Mouse (Mus musculus): Measurements from ENCODE around the gene Trak1. TPM values are rescaled to one million over a fixed set of nuclear protein-coding genes. Genes with fewer than 3 reads are reported as not detected.
A peak's percentile ranks its signal among the peaks of the same experiment; 100 is the strongest.
"Not testable (repeated sequence)": the region's sequence is repeated elsewhere in the genome, so short reads cannot be mapped to it uniquely, and the experiment has no call there.

Trak1 gene
- polyA plus RNA-seq, 1 experiment = 103 TPM

GRCm38 (mm10) chr9:121314541-121315152 lies 17.3 kb downstream of the Trak1 start:
- 38% methylated on average over 14 of the region's 14 CpGs for WGBS
- TF ChIP-seq POLR2A (IDR thresholded peaks at IDR 0.05; ENCODE audit: borderline replicate concordance, insufficient read depth, low read length) (no peak), CTCF (IDR thresholded peaks at IDR 0.05; ENCODE audit: borderline replicate concordance, insufficient read depth, low read depth, low read length) (no peak)
- H3K27ac ChIP-seq (ENCODE audit: insufficient read depth, low read length) = peak overlapping the region; percentile 59; the same call in 1 of the 2 replicates
- no peaks in the 10 kb centered on the region for H3K27me3 ChIP-seq (ENCODE audit: control insufficient read depth, insufficient read depth, low read length)
- no peak for DNase-seq
- peak overlapping the region; percentile 3 for H3K4me3 ChIP-seq (replicated peaks; ENCODE audit: insufficient read depth, low read depth, low read length)
- peaks cover 66% of the 10 kb centered on the region for H3K4me1 ChIP-seq (ENCODE audit: control insufficient read depth, insufficient read depth, low read length)

GRCm38 (mm10) chr9:121315901-121316595 lies 18.7 kb downstream of the Trak1 start:
- WGBS = 17% methylated on average over 4 of the region's 4 CpGs
- no peaks in the 10 kb centered on the region for H3K27me3 ChIP-seq (ENCODE audit: control insufficient read depth, insufficient read depth, low read length)
- H3K27ac ChIP-seq (ENCODE audit: insufficient read depth, low read length) = peak overlapping the region; percentile 60
- no peak for DNase-seq
- no peak overlapping the region for H3K4me3 ChIP-seq (replicated peaks; ENCODE audit: insufficient read depth, low read depth, low read length)
- TF ChIP-seq POLR2A (IDR thresholded peaks at IDR 0.05; ENCODE audit: borderline replicate concordance, insufficient read depth, low read length) (no peak), CTCF (IDR thresholded peaks at IDR 0.05; ENCODE audit: borderline replicate concordance, insufficient read depth, low read depth, low read length) (no peak)
- H3K4me1 ChIP-seq (ENCODE audit: control insufficient read depth, insufficient read depth, low read length) = peaks cover 63% of the 10 kb centered on the region

- H3K27ac ChIP-seq (ENCODE audit: insufficient read depth, low read length) = peak overlapping the region; percentile 60
- TF ChIP-seq POLR2A (IDR thresholded peaks at IDR 0.05; ENCODE audit: borderline replicate concordance, insufficient read depth, low read length) (no peak), CTCF (IDR thresholded peaks at IDR 0.05; ENCODE audit: borderline replicate concordance, insufficient read depth, low read depth, low read length) (peak; percentile 8; the same call in 1 of the 2 replicates)
- H3K27me3 ChIP-seq (ENCODE audit: control insufficient read depth, insufficient read depth, low read length) = no peaks in the 10 kb centered on the region
- peak; percentile 62 to 81 for DNase-seq
- no peak overlapping the region for H3K4me3 ChIP-seq (replicated peaks; ENCODE audit: insufficient read depth, low read depth, low read length)
- 13% methylated on average over 12 of the region's 12 CpGs for WGBS
- peaks cover 60% of the 10 kb centered on the region for H3K4me1 ChIP-seq (ENCODE audit: control insufficient read depth, insufficient read depth, low read length)
These were observed 19.5 kb downstream of the Trak1 start for GRCm38 (mm10) chr9:121316621-121317405.

GRCm38 (mm10) chr9:121319323-121319966 lies 22.1 kb downstream of the Trak1 start:
- TF ChIP-seq POLR2A (IDR thresholded peaks at IDR 0.05; ENCODE audit: borderline replicate concordance, insufficient read depth, low read length) (no peak), CTCF (IDR thresholded peaks at IDR 0.05; ENCODE audit: borderline replicate concordance, insufficient read depth, low read depth, low read length) (no peak)
- H3K27me3 ChIP-seq (ENCODE audit: control insufficient read depth, insufficient read depth, low read length) = no peaks in the 10 kb centered on the region
- 69% methylated on average over 10 of the region's 10 CpGs for WGBS
- H3K4me3 ChIP-seq (replicated peaks; ENCODE audit: insufficient read depth, low read depth, low read length) = no peak overlapping the region
- peaks cover 38% of the 10 kb centered on the region for H3K4me1 ChIP-seq (ENCODE audit: control insufficient read depth, insufficient read depth, low read length)
- DNase-seq = no peak
- H3K27ac ChIP-seq (ENCODE audit: insufficient read depth, low read length) = no peak overlapping the region

GRCm38 (mm10) chr9:121320433-121320832 lies 23.1 kb downstream of the Trak1 start:
- DNase-seq = no peak
- Histone ChIP-seq H3K4me1 (ENCODE audit: control insufficient read depth, insufficient read depth, low read length) (peaks cover 34% of the 10 kb centered on the region), H3K27ac (ENCODE audit: insufficient read depth, low read length) (no peak overlapping the region), H3K27me3 (ENCODE audit: control insufficient read depth, insufficient read depth, low read length) (no peaks in the 10 kb centered on the region), H3K4me3 (replicated peaks; ENCODE audit: insufficient read depth, low read depth, low read length) (no peak overlapping the region)
- TF ChIP-seq CTCF (IDR thresholded peaks at IDR 0.05; ENCODE audit: borderline replicate concordance, insufficient read depth, low read depth, low read length) (no peak), POLR2A (IDR thresholded peaks at IDR 0.05; ENCODE audit: borderline replicate concordance, insufficient read depth, low read length) (no peak)
- 88% methylated on average over 2 of the region's 2 CpGs for WGBS

- Histone ChIP-seq H3K27me3 (ENCODE audit: control insufficient read depth, insufficient read depth, low read length) (no peaks in the 10 kb centered on the region), H3K4me1 (ENCODE audit: control insufficient read depth, insufficient read depth, low read length) (peaks cover 27% of the 10 kb centered on the region), H3K27ac (ENCODE audit: insufficient read depth, low read length) (no peak overlapping the region), H3K4me3 (replicated peaks; ENCODE audit: insufficient read depth, low read depth, low read length) (no peak overlapping the region)
- WGBS = 87% methylated on average over 2 of the region's 2 CpGs
- TF ChIP-seq POLR2A (IDR thresholded peaks at IDR 0.05; ENCODE audit: borderline replicate concordance, insufficient read depth, low read length) = no peak
- no peak for TF ChIP-seq CTCF (IDR thresholded peaks at IDR 0.05; ENCODE audit: borderline replicate concordance, insufficient read depth, low read depth, low read length)
- no peak for DNase-seq
These were observed 23.8 kb downstream of the Trak1 start for GRCm38 (mm10) chr9:121321118-121321517.

GRCm38 (mm10) chr9:121322034-121322433 lies 24.7 kb downstream of the Trak1 start:
- no peak for DNase-seq
- Histone ChIP-seq H3K4me3 (replicated peaks; ENCODE audit: insufficient read depth, low read depth, low read length) (no peak overlapping the region), H3K27me3 (ENCODE audit: control insufficient read depth, insufficient read depth, low read length) (no peaks in the 10 kb centered on the region), H3K4me1 (ENCODE audit: control insufficient read depth, insufficient read depth, low read length) (peaks cover 19% of the 10 kb centered on the region), H3K27ac (ENCODE audit: insufficient read depth, low read length) (no peak overlapping the region)
- WGBS = 86% methylated on average over 14 of the region's 14 CpGs
- TF ChIP-seq POLR2A (IDR thresholded peaks at IDR 0.05; ENCODE audit: borderline replicate concordance, insufficient read depth, low read length) (no peak), CTCF (IDR thresholded peaks at IDR 0.05; ENCODE audit: borderline replicate concordance, insufficient read depth, low read depth, low read length) (no peak)

- 95% methylated on average over 17 of the region's 21 CpGs for WGBS
- not testable (repeated sequence) for H3K4me3 ChIP-seq (replicated peaks; ENCODE audit: insufficient read depth, low read depth, low read length); H3K4me1 ChIP-seq (ENCODE audit: control insufficient read depth, insufficient read depth, low read length); H3K27me3 ChIP-seq (ENCODE audit: control insufficient read depth, insufficient read depth, low read length); H3K27ac ChIP-seq (ENCODE audit: insufficient read depth, low read length); DNase-seq
These were observed 31.0 kb downstream of the Trak1 start for GRCm38 (mm10) chr9:121328342-121328741.

Data from cerebellum, adult 2 months (tissue).